Mouse (Mus musculus): ENCODE data around the gene Cadm4. TPM values are rescaled to one million over a fixed set of nuclear protein-coding genes. Genes with fewer than 3 reads are reported as not detected.
"Not testable (repeated sequence)": the region's sequence is repeated elsewhere in the genome, so short reads cannot be mapped to it uniquely, and the experiment has no call there.

The Cadm4 gene
- polyA plus RNA-seq, 1 experiment from 2014 or later = 67.2 TPM

- peak within 1 kb of the TSS; percentile 69 for H3K4me2 ChIP-seq
- no peaks in the 10 kb centered on the region for H3K9me3 ChIP-seq
- WGBS = under 1% methylated on average over 84 of the region's 84 CpGs
- H3K9ac ChIP-seq = peak within 1 kb of the TSS; percentile 90
- no peaks in the 10 kb centered on the region for H3K27me3 ChIP-seq
- H3K27ac ChIP-seq = peak within 1 kb of the TSS; percentile 100
- H3K4me3 ChIP-seq = peak within 1 kb of the TSS; percentile 61
- peaks cover 33% of the 10 kb centered on the region for H3K36me3 ChIP-seq
- peak; percentile 92 for ATAC-seq (ENCODE audit: low FRiP score)
- H3K4me1 ChIP-seq (replicated peaks) = peaks cover 70% of the 10 kb centered on the region
Observed at GRCm38 (mm10) chr7:24506838-24507725, 25.3 kb downstream of the Cadm4 start, which contains the start of gene Zfp428. Gene Zfp428, plus strand, starts transcription at chr7:24507006.

DNA sequence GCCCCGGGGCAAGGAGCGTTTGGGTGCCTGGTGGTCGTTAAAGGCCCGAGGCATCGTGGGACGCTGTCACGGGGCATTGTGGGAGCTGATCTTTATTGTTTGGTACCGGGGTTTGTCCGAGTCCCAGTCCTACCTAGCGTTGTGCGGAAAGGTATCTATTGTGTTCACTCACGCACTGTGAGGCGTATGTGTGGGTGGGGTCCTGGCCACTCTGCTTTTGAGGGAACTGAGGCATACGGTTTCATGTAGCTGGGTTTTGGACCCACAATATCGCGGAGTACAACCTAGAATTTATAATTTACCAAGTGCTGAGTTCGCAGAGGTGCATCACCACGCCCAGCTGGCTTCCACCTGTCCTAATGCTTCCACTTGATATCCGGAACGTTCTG lies 25.9 kb downstream of the Cadm4 start:
- Histone ChIP-seq H3K9me3 (no peaks in the 10 kb centered on the region), H3K27ac (peak overlapping the region; percentile 100), H3K4me3 (peak overlapping the region; percentile 61), H3K4me2 (peak overlapping the region; percentile 69), H3K27me3 (no peaks in the 10 kb centered on the region), H3K36me3 (peaks cover 33% of the 10 kb centered on the region), H3K4me1 (replicated peaks) (peaks cover 75% of the 10 kb centered on the region), H3K9ac (peak overlapping the region; percentile 90)
- peak; percentile 8; the same call in 1 of the 2 replicates for ATAC-seq (ENCODE audit: low FRiP score)
- 2% methylated on average over 20 of the region's 20 CpGs for WGBS

DNA sequence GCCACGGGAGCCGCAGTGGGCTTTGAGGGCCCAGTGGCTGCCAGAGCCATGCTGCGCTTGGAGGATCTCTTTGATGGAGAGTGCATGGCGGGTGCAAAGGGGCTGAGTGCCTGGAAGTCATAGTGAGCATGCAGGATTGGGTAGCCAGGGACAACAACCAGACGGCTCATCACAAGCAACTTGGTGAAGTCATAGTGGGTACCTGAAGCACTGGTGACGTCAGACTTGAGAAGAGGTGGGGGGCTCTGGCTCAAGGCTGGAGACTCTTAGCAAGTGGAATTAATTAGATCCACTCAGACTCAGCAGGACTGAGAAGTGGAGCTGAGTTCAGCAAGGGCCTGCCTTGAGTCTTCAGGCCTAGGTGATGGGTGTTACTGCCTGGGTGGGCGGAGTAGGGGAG lies 30.5 kb downstream of the Cadm4 start, which contains the start of gene AC161166.1:
AC161166.1 (minus strand) TSS at position 101 of the 400 bp plus-strand sequence.
- Histone ChIP-seq H3K36me3 (peaks cover 63% of the 10 kb centered on the region), H3K27ac (no peak within 1 kb of the TSS), H3K4me2 (no peak within 1 kb of the TSS), H3K27me3 (no peaks in the 10 kb centered on the region), H3K9me3 (no peaks in the 10 kb centered on the region), H3K4me1 (replicated peaks) (peaks cover 49% of the 10 kb centered on the region), H3K4me3 (no peak within 1 kb of the TSS), H3K9ac (peak within 1 kb of the TSS; percentile 2; the same call in 1 of the 2 replicates)
- no peak for ATAC-seq (ENCODE audit: low FRiP score)
- 95% methylated on average over 7 of the region's 7 CpGs for WGBS

DNA sequence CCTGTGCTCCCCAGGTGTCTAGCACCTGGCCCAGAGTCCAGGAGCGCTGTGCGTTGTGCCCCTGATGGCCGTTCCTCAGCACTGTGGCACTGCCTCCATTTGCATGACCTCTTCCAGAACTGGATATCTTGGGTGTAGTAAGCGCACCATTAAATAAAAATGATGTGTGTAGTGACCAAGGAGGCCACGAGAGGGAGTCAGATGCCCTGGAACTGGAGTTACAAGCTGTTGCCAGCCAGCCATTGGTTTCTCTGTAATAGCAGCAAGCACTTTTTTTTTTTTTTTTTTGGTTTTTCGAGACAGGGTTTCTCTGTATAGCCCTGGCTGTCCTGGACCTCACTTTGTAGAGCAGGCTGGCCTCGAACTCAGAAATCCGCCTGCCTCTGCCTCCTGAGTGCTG lies 34.5 kb downstream of the Cadm4 start:
- WGBS = 65% methylated on average over 8 of the region's 8 CpGs
- H3K9me3 ChIP-seq; H3K4me3 ChIP-seq; H3K27me3 ChIP-seq; H3K27ac ChIP-seq; H3K4me2 ChIP-seq; H3K9ac ChIP-seq; ATAC-seq (ENCODE audit: low FRiP score): not testable (repeated sequence)
- Histone ChIP-seq H3K36me3 (peaks cover 73% of the 10 kb centered on the region), H3K4me1 (replicated peaks) (peaks cover 19% of the 10 kb centered on the region)

DNA sequence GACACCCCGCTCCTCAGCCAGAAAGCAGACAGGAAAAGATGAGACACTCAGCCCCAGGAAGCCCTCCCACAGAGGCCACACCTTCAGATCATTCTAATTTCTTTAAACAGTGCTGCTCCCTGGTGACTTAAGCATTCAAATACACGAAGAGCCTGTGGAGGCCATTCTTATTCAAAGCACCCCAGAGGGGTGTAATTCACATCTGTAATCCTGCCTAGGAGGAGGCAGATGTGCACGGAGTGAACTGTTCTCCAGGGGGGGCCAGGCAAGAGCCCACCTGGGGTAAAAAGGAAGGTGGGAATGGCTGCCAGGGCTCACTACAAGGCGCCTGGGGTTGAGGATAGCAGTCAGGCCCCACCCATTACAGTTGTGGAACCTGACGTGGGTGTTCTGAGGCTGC lies 35.3 kb downstream of the Cadm4 start:
- ATAC-seq (ENCODE audit: low FRiP score) = no peak
- H3K36me3 ChIP-seq = peaks cover 68% of the 10 kb centered on the region
- H3K4me3 ChIP-seq = no peak overlapping the region
- H3K4me1 ChIP-seq (replicated peaks) = peaks cover 12% of the 10 kb centered on the region
- no peak overlapping the region for H3K9ac ChIP-seq
- no peak overlapping the region for H3K4me2 ChIP-seq
- H3K27me3 ChIP-seq = no peaks in the 10 kb centered on the region
- WGBS = 41% methylated on average over 5 of the region's 5 CpGs
- H3K27ac ChIP-seq = 0 out of 2 replicates have a peak overlapping the region, but pooled peaks have one; percentile 44
- H3K9me3 ChIP-seq = no peaks in the 10 kb centered on the region

DNA sequence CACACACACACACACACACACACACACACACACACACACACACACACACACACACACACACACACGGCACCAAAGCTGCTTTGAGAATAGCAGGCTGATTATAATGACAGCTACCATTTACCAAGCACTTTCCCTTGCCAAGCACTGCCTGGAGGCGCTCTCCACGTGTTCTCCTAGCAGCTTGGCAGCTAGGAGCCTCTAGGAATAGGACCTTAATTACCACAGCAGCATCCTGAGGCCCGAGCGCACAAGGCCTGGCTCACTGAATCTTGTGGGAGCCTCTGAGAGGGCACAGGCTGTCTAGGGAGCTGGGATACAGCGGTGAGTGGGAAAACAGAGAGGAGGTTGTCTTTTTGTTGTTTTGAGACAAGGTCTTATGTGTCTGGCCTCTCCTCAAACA lies 35.8 kb downstream of the Cadm4 start:
- Histone ChIP-seq H3K9ac (peak overlapping the region; percentile 51; the same call in 1 of the 2 replicates), H3K36me3 (peaks cover 62% of the 10 kb centered on the region), H3K4me2 (no peak overlapping the region), H3K9me3 (no peaks in the 10 kb centered on the region), H3K4me3 (no peak overlapping the region), H3K27ac (peak overlapping the region; percentile 72), H3K27me3 (no peaks in the 10 kb centered on the region), H3K4me1 (replicated peaks) (peaks cover 7% of the 10 kb centered on the region; the same call in 1 of the 2 replicates)
- ATAC-seq (ENCODE audit: low FRiP score) = no peak
- 43% methylated on average over 6 of the region's 6 CpGs for WGBS

GRCm38 (mm10) chr7:24519130-24519529 lies 37.3 kb downstream of the Cadm4 start:
- H3K9ac ChIP-seq = no peak overlapping the region
- peaks cover 48% of the 10 kb centered on the region for H3K36me3 ChIP-seq
- no peak for ATAC-seq (ENCODE audit: low FRiP score)
- peaks cover 6% of the 10 kb centered on the region; the same call in 1 of the 2 replicates for H3K27me3 ChIP-seq
- H3K27ac ChIP-seq = no peak overlapping the region
- no peaks in the 10 kb centered on the region for H3K9me3 ChIP-seq
- H3K4me1 ChIP-seq (replicated peaks) = peaks cover 4% of the 10 kb centered on the region; the same call in 1 of the 2 replicates
- H3K4me2 ChIP-seq = no peak overlapping the region
- H3K4me3 ChIP-seq = no peak overlapping the region
- 40% methylated on average over 3 of the region's 3 CpGs for WGBS

DNA sequence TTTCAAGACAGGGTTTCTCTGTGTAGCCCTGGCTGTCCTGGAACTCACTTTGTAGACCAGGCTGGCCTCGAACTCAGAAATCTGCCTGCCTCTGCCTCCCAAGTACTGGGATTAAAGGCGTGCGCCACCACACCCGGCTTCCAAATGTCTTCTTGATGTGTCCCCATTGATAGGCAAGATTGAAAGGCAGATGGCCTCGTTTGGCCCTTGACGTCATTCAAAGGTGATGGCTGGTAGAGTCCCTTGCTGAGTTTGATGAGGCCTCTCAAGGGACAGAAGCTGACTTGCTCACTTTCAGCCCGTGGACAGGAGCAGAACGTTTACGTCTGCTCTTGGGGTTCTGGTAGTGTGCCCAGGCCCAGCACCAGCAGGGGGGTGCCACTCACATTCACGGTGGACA lies 38.2 kb downstream of the Cadm4 start:
- ATAC-seq (ENCODE audit: low FRiP score); H3K9ac ChIP-seq; H3K4me2 ChIP-seq; H3K4me1 ChIP-seq (replicated peaks); H3K9me3 ChIP-seq; H3K27me3 ChIP-seq; H3K4me3 ChIP-seq; H3K27ac ChIP-seq: not testable (repeated sequence)
- H3K36me3 ChIP-seq = peaks cover 39% of the 10 kb centered on the region
- WGBS = 85% methylated on average over 10 of the region's 10 CpGs

DNA sequence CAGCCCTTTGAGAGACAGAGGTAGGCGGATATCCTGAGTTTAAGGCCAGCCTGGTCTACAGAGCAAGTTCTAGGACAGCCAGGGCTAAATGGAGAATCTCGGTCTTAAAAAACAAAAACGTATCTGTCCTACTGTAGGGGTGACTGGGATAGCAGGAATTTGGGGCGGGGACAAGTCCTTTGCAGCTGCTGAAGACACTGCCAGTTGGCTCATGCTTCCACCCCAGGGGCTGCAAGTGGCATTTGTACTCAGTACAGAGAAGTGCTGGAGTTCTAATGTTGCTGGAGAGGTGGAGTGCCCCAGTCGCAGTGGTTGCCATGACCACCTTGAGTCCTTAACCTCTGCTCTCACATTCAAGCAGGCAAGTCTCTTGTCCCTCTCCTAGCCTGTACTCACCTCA lies 41.0 kb downstream of the Cadm4 start:
- Histone ChIP-seq H3K27ac (no peak overlapping the region), H3K9ac (no peak overlapping the region), H3K4me2 (no peak overlapping the region), H3K36me3 (peaks cover 19% of the 10 kb centered on the region), H3K4me1 (replicated peaks) (no peaks in the 10 kb centered on the region; the same call in 1 of the 2 replicates), H3K4me3 (no peak overlapping the region), H3K9me3 (no peaks in the 10 kb centered on the region), H3K27me3 (peaks cover 6% of the 10 kb centered on the region; the same call in 1 of the 2 replicates)
- 70% methylated on average over 5 of the region's 5 CpGs for WGBS
- no peak for ATAC-seq (ENCODE audit: low FRiP score)

DNA sequence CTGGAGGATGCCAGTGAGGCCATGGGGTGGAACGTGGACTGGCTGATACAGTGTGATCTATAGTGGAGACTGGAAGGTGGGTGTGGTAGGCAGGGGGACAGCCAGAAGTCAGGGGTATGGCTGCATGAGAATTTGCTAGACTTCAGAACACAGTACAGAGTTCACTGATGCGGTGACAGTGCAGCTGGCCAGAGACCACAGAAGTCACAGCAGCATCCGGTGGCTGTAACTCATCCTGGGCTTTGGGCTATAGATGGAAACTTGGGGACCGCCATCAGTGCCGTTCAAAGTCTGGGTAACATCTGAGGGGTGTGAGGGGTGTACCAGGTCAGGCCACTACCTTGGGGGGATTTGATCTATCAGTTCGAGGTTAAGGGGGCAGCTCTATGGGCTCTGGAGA lies 41.9 kb downstream of the Cadm4 start:
- 92% methylated on average over 6 of the region's 6 CpGs for WGBS
- Histone ChIP-seq H3K4me3 (no peak overlapping the region), H3K27me3 (peaks cover 6% of the 10 kb centered on the region; the same call in 1 of the 2 replicates), H3K4me1 (replicated peaks) (no peaks in the 10 kb centered on the region; the same call in 1 of the 2 replicates), H3K9ac (no peak overlapping the region), H3K27ac (no peak overlapping the region), H3K9me3 (no peaks in the 10 kb centered on the region), H3K4me2 (no peak overlapping the region), H3K36me3 (peaks cover 10% of the 10 kb centered on the region)
- no peak for ATAC-seq (ENCODE audit: low FRiP score)

DNA sequence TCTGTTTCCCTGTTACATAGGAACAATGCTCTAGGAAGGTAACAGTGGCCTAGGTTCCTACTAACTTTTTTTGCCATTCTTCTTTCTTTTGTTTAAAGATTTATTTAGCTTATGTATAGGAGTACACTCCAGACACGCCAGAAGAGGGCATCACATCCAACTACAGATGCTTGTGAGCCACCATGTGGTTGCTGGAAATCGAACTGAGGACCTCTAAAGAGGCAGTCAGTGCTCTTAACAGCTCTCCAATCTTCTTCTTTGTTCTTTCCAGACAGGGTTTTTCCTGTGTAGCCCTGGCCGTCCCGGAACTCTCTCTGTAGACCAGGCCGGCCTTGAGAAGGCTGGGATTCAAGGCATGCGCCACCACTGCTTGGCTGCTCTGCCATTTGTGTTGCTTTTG lies 43.2 kb downstream of the Cadm4 start:
- ATAC-seq (ENCODE audit: low FRiP score) = no peak
- WGBS = 86% methylated on average over 6 of the region's 6 CpGs
- Histone ChIP-seq H3K9ac (no peak overlapping the region), H3K4me2 (no peak overlapping the region), H3K4me1 (replicated peaks) (peaks cover 10% of the 10 kb centered on the region), H3K27me3 (peaks cover 6% of the 10 kb centered on the region; the same call in 1 of the 2 replicates), H3K4me3 (no peak overlapping the region), H3K27ac (no peak overlapping the region), H3K36me3 (peaks cover 8% of the 10 kb centered on the region; the same call in 1 of the 2 replicates), H3K9me3 (no peaks in the 10 kb centered on the region)

DNA sequence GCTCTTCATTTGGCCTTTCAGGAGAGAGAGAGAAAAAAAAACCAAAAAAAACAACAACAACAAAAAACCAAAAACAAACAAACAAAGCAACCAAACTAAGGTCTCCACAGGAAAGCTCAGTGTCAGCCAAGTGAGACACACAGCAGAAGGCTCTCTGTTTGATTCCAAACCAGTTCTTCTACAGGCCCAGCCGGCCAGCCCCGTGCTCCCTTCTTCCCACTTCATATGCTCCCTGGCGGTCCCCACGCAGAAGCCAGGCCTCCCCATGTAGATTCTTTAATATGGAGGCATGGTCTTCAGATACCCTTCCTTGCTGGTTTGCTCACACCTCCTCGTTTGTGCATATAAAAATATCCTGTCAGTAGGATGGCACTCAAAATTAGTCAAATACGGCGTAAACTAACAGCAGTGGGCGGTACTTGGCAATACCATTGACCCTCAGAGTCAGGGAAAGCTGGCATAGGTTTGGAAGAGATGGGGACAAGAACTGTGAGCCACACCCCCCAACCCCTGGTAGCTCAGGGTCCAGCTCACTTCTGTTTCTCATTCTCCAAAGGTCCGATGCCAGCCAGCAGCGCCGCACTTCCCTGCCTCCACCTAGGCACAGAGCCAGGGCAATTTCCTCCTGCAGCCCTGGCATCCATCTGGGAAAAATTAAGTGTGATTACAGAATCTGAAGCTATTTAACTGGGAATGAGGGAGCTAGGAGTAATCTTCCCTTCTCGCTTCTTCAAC lies 44.0 kb downstream of the Cadm4 start:
- no peak for ATAC-seq (ENCODE audit: low FRiP score)

More for the DNA sequence above, 44.0 kb downstream of the Cadm4 start:
- no peak overlapping the region for H3K9ac ChIP-seq
- H3K27me3 ChIP-seq = peaks cover 6% of the 10 kb centered on the region; the same call in 1 of the 2 replicates
- H3K27ac ChIP-seq = no peak overlapping the region
- H3K36me3 ChIP-seq = peaks cover 6% of the 10 kb centered on the region; the same call in 1 of the 2 replicates
- H3K4me3 ChIP-seq = no peak overlapping the region
- no peak overlapping the region for H3K4me2 ChIP-seq
- no peaks in the 10 kb centered on the region for H3K9me3 ChIP-seq
- peaks cover 10% of the 10 kb centered on the region for H3K4me1 ChIP-seq (replicated peaks)
- 90% methylated on average over 12 of the region's 12 CpGs for WGBS

All from hindbrain, embryonic 13.5 days (tissue).